9 mouse cellular contexts compared by ENCODE assay signal in genomic region chr1:180335513-180336375, GRCm38 (mm10). TPM values are rescaled to one million over a fixed set of nuclear protein-coding genes. Genes with fewer than 3 reads are reported as not detected.
DNase-seq lines count a peak whose midpoint lies in the region; ATAC-seq lines count a peak whose summit lies in the region.
"Had no signal": no experiment of that assay in that cellular context is flagged by ENCODE, and none has a peak within 500 bp of the region (broad histone marks: within the 10 kb centered on the region; RNA-seq: fewer than 3 reads in every experiment).

No protein-coding gene starts in this region.

- peak overlapping the region; percentile 18; the same call in 1 of the 2 replicates for H3K4me3 ChIP-seq in heart, embryonic 12.5 days
- H3K4me3 ChIP-seq in midbrain, embryonic 16.5 days (ENCODE audit: low read depth, low read length) = no peak overlapping the region
- H3K4me3 ChIP-seq in midbrain, embryonic 11.5 days (ENCODE audit: low read depth, low read length) = no peak overlapping the region
- peak overlapping the region; percentile 79 for H3K4me3 ChIP-seq in kidney, embryonic 16.5 days (ENCODE audit: low read length)
- peak overlapping the region; percentile 11; the same call in 1 of the 2 replicates for H3K4me3 ChIP-seq in stomach, embryonic 15.5 days (replicated peaks)
- no peak overlapping the region for H3K4me3 ChIP-seq in forebrain, embryonic 15.5 days
- H3K4me3 ChIP-seq: midbrain, embryonic 10.5 days had no signal

- peaks cover 23% of the 10 kb centered on the region for H3K27me3 ChIP-seq in heart, embryonic 12.5 days (replicated peaks)
- H3K27me3 ChIP-seq in midbrain, embryonic 16.5 days (ENCODE audit: control insufficient read depth, insufficient read depth, low read depth, low read length) = peaks cover 13% of the 10 kb centered on the region; the same call in 1 of the 2 replicates
- H3K27me3 ChIP-seq in midbrain, embryonic 11.5 days (ENCODE audit: control insufficient read depth, insufficient read depth, low read length) = peaks cover 16% of the 10 kb centered on the region
- no peaks in the 10 kb centered on the region for H3K27me3 ChIP-seq in kidney, embryonic 16.5 days (ENCODE audit: insufficient read depth, low read length)
- no peaks in the 10 kb centered on the region for H3K27me3 ChIP-seq in stomach, embryonic 15.5 days (replicated peaks)
- peaks cover 7% of the 10 kb centered on the region; the same call in 1 of the 2 replicates for H3K27me3 ChIP-seq in forebrain, embryonic 15.5 days

- no peak for DNase-seq in heart, postnatal 4 days
- DNase-seq in midbrain, embryonic 11.5 days (ENCODE audit: low spot score, missing footprints) = no peak
- DNase-seq in adrenal gland, adult 2 months = no peak

- H3K27ac ChIP-seq in heart, embryonic 12.5 days (ENCODE audit: poor library complexity, severe bottlenecking) = no peak overlapping the region
- H3K27ac ChIP-seq in midbrain, embryonic 16.5 days (ENCODE audit: low read length) = no peak overlapping the region
- H3K27ac ChIP-seq in midbrain, embryonic 11.5 days (ENCODE audit: low read depth, low read length) = no peak overlapping the region
- H3K27ac ChIP-seq in kidney, embryonic 16.5 days (ENCODE audit: low read length) = no peak overlapping the region
- no peak overlapping the region for H3K27ac ChIP-seq in stomach, embryonic 15.5 days
- H3K27ac ChIP-seq in forebrain, embryonic 15.5 days (replicated peaks) = no peak overlapping the region
- H3K27ac ChIP-seq: midbrain, embryonic 10.5 days had no signal

- peaks cover 49% of the 10 kb centered on the region for H3K4me1 ChIP-seq in heart, embryonic 12.5 days (replicated peaks)
- H3K4me1 ChIP-seq in midbrain, embryonic 16.5 days (ENCODE audit: control insufficient read depth, insufficient read depth, low read length) = peaks cover 22% of the 10 kb centered on the region
- peaks cover 13% of the 10 kb centered on the region for H3K4me1 ChIP-seq in midbrain, embryonic 11.5 days (ENCODE audit: control insufficient read depth, insufficient read depth, low read length)
- peaks cover 58% of the 10 kb centered on the region for H3K4me1 ChIP-seq in kidney, embryonic 16.5 days (ENCODE audit: insufficient read depth, low read length)
- H3K4me1 ChIP-seq in stomach, embryonic 15.5 days = peaks cover 39% of the 10 kb centered on the region
- H3K4me1 ChIP-seq in forebrain, embryonic 15.5 days = peaks cover 25% of the 10 kb centered on the region

- H3K9me3 ChIP-seq in heart, embryonic 12.5 days (replicated peaks) = no peaks in the 10 kb centered on the region
- H3K9me3 ChIP-seq in midbrain, embryonic 16.5 days (replicated peaks; ENCODE audit: control insufficient read depth, low read length, poor library complexity, severe bottlenecking) = no peaks in the 10 kb centered on the region
- H3K9me3 ChIP-seq in midbrain, embryonic 11.5 days (ENCODE audit: control insufficient read depth, low read length) = no peaks in the 10 kb centered on the region
- no peaks in the 10 kb centered on the region for H3K9me3 ChIP-seq in kidney, embryonic 16.5 days (ENCODE audit: low read length)
- H3K9me3 ChIP-seq in stomach, embryonic 15.5 days = no peaks in the 10 kb centered on the region
- no peaks in the 10 kb centered on the region for H3K9me3 ChIP-seq in forebrain, embryonic 15.5 days
- H3K9me3 ChIP-seq: midbrain, embryonic 10.5 days had no signal

- ATAC-seq in heart, embryonic 12.5 days (ENCODE audit: insufficient number of reproducible peaks, low FRiP score) = no peak
- no peak for ATAC-seq in midbrain, embryonic 16.5 days
- ATAC-seq in midbrain, embryonic 11.5 days (ENCODE audit: low FRiP score) = no peak
- no peak for ATAC-seq in kidney, embryonic 16.5 days (ENCODE audit: low FRiP score, low TSS enrichment)
- ATAC-seq in stomach, embryonic 15.5 days (ENCODE audit: insufficient read depth, low FRiP score, low read depth) = no peak
- no peak for ATAC-seq in forebrain, embryonic 15.5 days (replicated peaks)

- peaks cover 5% of the 10 kb centered on the region for H3K36me3 ChIP-seq in heart, embryonic 12.5 days
- H3K36me3 ChIP-seq in midbrain, embryonic 16.5 days (ENCODE audit: control insufficient read depth, insufficient read depth, low read length) = no peaks in the 10 kb centered on the region
- no peaks in the 10 kb centered on the region for H3K36me3 ChIP-seq in midbrain, embryonic 11.5 days (ENCODE audit: control insufficient read depth, insufficient read depth, low read length)
- peaks cover 8% of the 10 kb centered on the region for H3K36me3 ChIP-seq in kidney, embryonic 16.5 days (ENCODE audit: insufficient read depth, low read length)
- H3K36me3 ChIP-seq in stomach, embryonic 15.5 days = 0 out of 2 replicates have a peak, but pooled peaks cover 2% of the 10 kb centered on the region
- no peaks in the 10 kb centered on the region for H3K36me3 ChIP-seq in forebrain, embryonic 15.5 days
- H3K36me3 ChIP-seq: midbrain, embryonic 10.5 days had no signal

- no peak overlapping the region for H3K9ac ChIP-seq in heart, embryonic 12.5 days
- H3K9ac ChIP-seq in midbrain, embryonic 16.5 days (ENCODE audit: low read depth, low read length) = no peak overlapping the region
- no peak overlapping the region for H3K9ac ChIP-seq in midbrain, embryonic 11.5 days (ENCODE audit: low read length)
- 0 out of 2 replicates have a peak overlapping the region, but pooled peaks have one; percentile 22 for H3K9ac ChIP-seq in kidney, embryonic 16.5 days (replicated peaks; ENCODE audit: low read length)
- no peak overlapping the region for H3K9ac ChIP-seq in stomach, embryonic 15.5 days
- no peak overlapping the region for H3K9ac ChIP-seq in forebrain, embryonic 15.5 days (replicated peaks)

- 75% methylated on average over 12 of the region's 12 CpGs for WGBS in heart, embryonic 12.5 days
- WGBS in midbrain, embryonic 16.5 days = 79% methylated on average over 12 of the region's 12 CpGs
- 84% methylated on average over 12 of the region's 12 CpGs for WGBS in midbrain, embryonic 11.5 days
- 56% methylated on average over 12 of the region's 12 CpGs for WGBS in kidney, embryonic 16.5 days
- WGBS in stomach, embryonic 15.5 days = 75% methylated on average over 12 of the region's 12 CpGs
- 72% methylated on average over 12 of the region's 12 CpGs for WGBS in forebrain, embryonic 15.5 days

- peak overlapping the region; percentile 98 for H3K4me2 ChIP-seq in heart, embryonic 12.5 days
- H3K4me2 ChIP-seq in midbrain, embryonic 16.5 days (ENCODE audit: low read length) = peak overlapping the region; percentile 19
- no peak overlapping the region for H3K4me2 ChIP-seq in midbrain, embryonic 11.5 days
- peak overlapping the region; percentile 91 for H3K4me2 ChIP-seq in kidney, embryonic 16.5 days (replicated peaks; ENCODE audit: low read depth, low read length)
- H3K4me2 ChIP-seq in stomach, embryonic 15.5 days = peak overlapping the region; percentile 97
- no peak overlapping the region for H3K4me2 ChIP-seq in forebrain, embryonic 15.5 days (replicated peaks)

RNA-seq across cellular contexts. Expression of gene Itpkb, which starts 5.5 kb away (rescaled TPM):
- 7.2 and 9.1 TPM in 2 replicates for polyA plus RNA-seq in heart, embryonic 12.5 days (2016; fragmentation: Nextera tagmentation; extraction: Ambion mirVana)
- total RNA-seq in heart, postnatal 4 days (2021) = 10 to 100 TPM; 62.2 to 67.2 TPM
- 2.2 and 2.3 TPM in 2 replicates for polyA plus RNA-seq in midbrain, embryonic 16.5 days (2015; fragmentation: Nextera tagmentation; extraction: Ambion mirVana)
- 1.9 and 2.0 TPM in 2 replicates for polyA plus RNA-seq in midbrain, embryonic 11.5 days (2014; fragmentation: Nextera tagmentation; extraction: Ambion mirVana)
- polyA plus RNA-seq in kidney, embryonic 16.5 days (2015; fragmentation: Nextera tagmentation; extraction: Ambion mirVana) = 8.3 and 9.6 TPM in 2 replicates
- polyA plus RNA-seq in stomach, embryonic 15.5 days (2015; fragmentation: Nextera tagmentation; extraction: Ambion mirVana) = 8.9 and 9.4 TPM in 2 replicates
- 10 to 100 TPM; 45.6 to 76.4 TPM for total RNA-seq in adrenal gland, adult 2 months (2021)
- 22.6 and 25.3 TPM in 2 replicates for polyA plus RNA-seq in adrenal gland, adult 2 months (2012; rRNA removed)
- 2.3 and 2.4 TPM in 2 replicates for polyA plus RNA-seq in forebrain, embryonic 15.5 days (2015; fragmentation: Nextera tagmentation; extraction: Ambion mirVana)

Comparison
In these comparisons a context has a peak if more than half of its experiments do, and no peak if none do; other contexts are left out.
1. H3K4me2 ChIP-seq: peak in heart, embryonic 12.5 days (single experiment), midbrain, embryonic 16.5 days (single experiment), kidney, embryonic 16.5 days (single experiment) and stomach, embryonic 15.5 days (single experiment); none in midbrain, embryonic 11.5 days (single experiment) and forebrain, embryonic 15.5 days (single experiment).
2. H3K4me3 ChIP-seq: peak in heart, embryonic 12.5 days (single experiment), kidney, embryonic 16.5 days (single experiment) and stomach, embryonic 15.5 days (single experiment); none in midbrain, embryonic 16.5 days (single experiment), midbrain, embryonic 11.5 days (single experiment) and forebrain, embryonic 15.5 days (single experiment).